Mouse (Mus musculus) layer of hippocampus, postnatal 25 days (tissue): ENCODE data around the gene Cyba. TPM values are rescaled to one million over a fixed set of nuclear protein-coding genes. Genes with fewer than 3 reads are reported as not detected.
A peak's percentile ranks its signal among the peaks of the same experiment; 100 is the strongest.

Experiments used
- DNase-seq, 2 experiments: peaks; one replicate each; pipeline ENCODE4 v3.0.0; 2022; ENCODE audit warnings: mixed read lengths in 2 of 2, low spot score in 1 of 2; ENCODE audit errors: extremely low spot score in 1 of 2
- total RNA-seq, 2 experiments: library from RNA; stranded (reverse); gene quantifications; 2 replicates each; pipeline ENCODE4 v1.2.3; 2021

Gene Cyba
- total RNA-seq, 2 experiments from 2014 or later: 8.9 to 10.3 TPM

GRCm38 (mm10) chr8:122426145-122426544, 6.6 kb downstream of the Cyba start:
- DNase-seq: no peak

GRCm38 (mm10) chr8:122423659-122424058, 9.1 kb downstream of the Cyba start:
- no peak for DNase-seq

- no peak for DNase-seq
Measured at GRCm38 (mm10) chr8:122423217-122423616, 9.5 kb downstream of the Cyba start.

- DNase-seq: no peak
Measured at GRCm38 (mm10) chr8:122421376-122422070, 11.2 kb downstream of the Cyba start, which contains the start of gene Il17c. TSS of gene Il17c (plus strand) at chr8:122422020.

DNA sequence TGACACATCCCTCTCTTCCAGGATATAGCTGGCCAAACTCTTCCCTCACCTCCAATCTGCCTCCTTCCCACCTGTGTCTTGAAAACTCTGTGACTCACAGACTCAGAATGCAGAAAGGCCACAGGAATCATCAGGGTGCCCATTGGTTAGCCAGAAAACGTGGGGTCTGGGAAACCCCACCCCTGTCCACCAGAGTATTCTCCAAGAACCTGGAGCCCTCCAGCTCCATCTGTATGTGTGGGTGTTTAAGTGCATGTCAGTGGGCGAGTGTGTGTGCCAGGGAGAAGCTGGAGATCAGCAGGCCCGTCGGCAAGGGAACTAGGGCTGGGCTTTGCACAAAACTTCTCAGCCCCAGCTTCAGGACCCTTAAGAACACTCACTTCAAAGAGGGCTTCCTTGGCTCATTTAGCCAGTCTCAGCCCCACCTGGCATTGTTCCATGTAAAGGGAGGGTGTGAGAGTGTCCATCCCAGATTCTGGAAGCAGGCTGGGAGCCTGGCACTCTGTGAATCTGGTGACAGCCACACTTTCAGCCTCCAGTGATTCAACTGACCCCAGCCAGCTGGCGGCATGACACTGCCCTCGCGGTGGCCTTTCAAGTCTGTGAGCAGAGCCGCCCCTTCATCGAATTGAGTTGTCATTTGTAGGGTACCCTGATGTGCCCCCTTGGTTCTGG, 12.7 kb downstream of the Cyba start:
- DNase-seq: peak in 1 of 2 experiments; percentile 20

DNA sequence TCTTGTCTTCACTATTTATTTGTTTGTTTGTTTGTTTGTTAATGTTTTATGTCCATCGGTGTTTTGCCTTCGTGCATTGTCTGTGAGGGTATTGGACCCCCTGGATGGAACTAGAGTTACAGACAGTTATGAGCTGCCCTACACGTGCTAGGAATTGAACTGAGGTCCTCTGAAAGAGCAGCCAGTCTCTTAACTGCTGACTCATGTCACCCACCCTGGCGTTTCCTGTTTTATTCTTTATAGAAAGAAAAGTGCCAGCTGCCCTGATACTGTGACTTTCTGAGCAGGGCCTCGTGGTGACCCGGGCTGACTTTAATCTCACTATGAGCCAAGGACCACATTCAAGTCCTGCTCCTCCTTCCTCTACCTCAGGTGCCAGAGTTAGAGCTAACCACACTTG, 17.2 kb downstream of the Cyba start:
- DNase-seq: no peak

DNA sequence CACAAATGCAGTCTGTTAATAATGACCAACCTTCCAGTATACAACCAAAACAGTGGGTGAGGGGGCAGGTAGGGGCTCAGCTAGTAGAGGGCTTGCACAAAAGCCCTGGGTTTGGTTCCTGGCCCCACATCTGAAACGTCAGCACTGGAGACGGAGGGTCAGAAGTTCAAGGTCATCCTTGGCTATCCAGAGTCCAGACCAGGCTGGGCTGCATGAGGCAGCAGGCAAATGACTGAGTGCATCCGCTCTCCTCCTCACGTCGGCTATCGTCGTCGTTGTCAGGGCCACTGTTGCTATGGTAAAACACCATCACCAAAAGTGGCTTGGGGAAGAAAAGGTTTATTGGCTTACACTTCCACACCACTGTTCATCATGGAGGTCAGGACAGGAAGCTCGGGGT, 18.4 kb downstream of the Cyba start:
- no peak for DNase-seq

GRCm38 (mm10) chr8:122407678-122408077, 25.1 kb downstream of the Cyba start:
- no peak for DNase-seq

DNA sequence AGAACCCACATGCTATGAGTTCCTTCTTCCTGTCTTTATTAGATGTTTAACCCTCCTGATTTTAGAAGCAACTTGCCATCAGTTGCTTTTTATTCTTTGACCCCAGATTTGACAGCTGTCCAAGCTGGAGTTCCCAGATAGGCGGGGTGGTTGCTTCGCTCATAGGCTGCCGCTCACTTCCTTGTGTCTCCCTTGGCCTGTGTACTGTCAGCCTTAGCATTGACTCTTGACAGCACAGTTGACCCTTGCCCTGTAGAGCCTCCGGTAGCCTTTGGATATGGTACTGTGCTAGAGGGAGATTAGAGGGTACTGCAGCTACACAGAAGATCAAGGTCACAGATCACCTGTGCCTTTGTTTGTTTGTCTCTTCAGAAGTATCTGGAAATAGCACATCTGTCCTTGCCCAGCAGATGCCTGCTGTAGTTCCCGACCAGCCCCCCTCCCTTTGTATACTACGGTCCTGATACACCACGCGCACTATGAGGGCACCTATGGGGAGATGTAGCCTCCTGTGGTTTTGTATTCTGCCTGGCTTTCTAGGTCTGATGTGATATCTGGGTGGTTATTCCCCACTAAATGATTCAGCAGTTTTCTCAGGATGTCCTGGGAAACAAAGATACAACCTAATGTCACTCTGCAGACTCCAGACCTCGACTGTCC, 27.5 kb downstream of the Cyba start:
- DNase-seq: no peak

DNA sequence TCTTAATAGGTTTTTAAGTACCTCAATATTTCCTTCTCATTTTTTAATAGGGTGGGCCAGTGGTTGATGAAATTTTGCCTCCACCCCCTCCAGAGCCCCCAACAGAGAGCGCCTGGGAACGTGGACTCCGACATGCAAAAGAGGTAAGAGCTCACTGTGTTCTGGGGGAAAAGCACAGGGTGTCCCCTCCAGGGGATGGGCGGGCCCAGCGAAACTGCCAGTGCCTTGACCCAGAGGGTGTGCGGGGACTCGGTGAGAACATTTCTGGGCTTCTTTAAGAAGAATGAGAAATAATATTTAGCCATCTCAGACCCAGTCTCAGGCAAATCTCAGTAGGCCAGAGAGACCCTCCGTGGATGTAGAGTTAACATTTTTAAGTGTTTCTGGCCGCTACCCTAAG, 34.5 kb downstream of the Cyba start:
- no peak for DNase-seq

- no peak for DNase-seq
Measured at GRCm38 (mm10) chr8:122395291-122395690, 37.4 kb downstream of the Cyba start.

DNA sequence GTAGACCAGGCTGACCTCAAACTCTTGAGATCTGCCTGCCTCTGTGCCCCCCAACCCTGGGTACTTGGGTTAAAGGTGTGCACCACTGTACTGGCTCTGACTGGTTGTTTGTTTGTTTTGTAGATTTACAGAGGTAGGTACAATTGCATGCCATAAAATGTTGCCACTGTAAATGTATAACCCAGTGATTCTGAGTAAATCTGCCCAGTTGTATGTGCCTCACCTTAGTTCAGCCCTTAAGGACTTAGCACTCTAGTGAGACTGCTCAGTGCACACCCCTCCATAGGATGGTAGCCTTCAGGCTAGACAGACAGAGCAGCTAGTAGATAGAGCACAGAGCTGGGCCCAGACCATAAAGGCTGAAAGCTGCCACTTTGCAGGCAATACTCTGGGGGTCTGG, 39.0 kb downstream of the Cyba start:
- no peak for DNase-seq

DNA sequence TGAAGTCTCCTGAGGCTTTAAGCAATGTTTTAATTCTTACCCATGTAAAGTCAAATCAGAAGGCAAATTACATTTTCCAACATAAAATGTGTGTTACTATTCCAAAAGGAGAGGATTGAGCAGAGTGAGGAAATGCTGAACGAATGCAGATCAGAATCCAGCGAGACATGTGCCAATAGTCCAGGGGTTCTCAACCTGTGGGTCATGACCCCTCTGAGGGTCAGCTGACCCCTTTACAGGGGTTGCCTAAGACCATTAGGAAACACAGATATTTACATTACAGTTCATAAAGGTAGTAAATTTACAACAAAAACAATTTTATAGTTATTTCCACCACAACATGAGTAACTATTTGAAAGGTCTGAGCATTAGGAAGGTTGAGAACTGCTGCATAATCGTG, 42.0 kb downstream of the Cyba start:
- DNase-seq: no peak

DNA sequence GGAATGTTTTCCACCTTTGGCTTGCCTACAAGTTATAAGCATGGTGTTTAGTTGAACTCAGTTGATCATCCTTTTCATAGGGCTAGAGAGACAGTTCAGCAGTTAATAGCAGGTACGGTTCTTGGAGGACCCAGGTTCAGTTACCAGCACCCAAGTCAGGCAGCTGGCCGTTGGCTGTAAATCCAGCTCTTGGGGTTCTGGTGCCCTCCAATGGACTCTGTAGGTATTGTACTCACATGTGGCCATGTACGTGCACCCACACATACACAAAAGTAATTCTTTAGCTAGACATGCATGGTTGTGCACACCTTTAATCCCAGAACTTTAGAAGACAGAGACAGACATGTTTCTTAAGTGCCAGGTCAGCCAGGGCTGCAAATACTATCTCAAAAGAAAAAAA, 43.4 kb downstream of the Cyba start:
- DNase-seq: no peak

DNA sequence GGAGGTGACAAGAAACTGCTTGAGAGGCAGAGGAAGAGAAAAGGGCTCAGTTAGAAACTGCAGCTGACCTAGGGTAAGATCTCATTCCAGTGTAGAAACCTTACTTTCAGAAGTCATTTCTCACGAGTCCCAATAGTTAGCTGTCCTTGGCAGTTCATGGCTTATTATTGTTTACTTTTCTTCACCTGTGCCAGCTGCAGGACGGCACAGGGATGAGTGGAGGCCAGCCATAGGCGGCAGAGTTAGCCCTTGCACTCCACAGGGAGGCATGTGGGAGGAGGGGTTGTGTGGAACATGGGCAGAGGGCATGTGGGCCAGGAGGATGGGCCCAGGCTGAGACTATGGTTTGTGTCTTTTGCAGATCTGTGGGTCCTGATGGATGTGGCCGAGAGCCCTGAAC, 49.7 kb downstream of the Cyba start:
- no peak for DNase-seq

DNA sequence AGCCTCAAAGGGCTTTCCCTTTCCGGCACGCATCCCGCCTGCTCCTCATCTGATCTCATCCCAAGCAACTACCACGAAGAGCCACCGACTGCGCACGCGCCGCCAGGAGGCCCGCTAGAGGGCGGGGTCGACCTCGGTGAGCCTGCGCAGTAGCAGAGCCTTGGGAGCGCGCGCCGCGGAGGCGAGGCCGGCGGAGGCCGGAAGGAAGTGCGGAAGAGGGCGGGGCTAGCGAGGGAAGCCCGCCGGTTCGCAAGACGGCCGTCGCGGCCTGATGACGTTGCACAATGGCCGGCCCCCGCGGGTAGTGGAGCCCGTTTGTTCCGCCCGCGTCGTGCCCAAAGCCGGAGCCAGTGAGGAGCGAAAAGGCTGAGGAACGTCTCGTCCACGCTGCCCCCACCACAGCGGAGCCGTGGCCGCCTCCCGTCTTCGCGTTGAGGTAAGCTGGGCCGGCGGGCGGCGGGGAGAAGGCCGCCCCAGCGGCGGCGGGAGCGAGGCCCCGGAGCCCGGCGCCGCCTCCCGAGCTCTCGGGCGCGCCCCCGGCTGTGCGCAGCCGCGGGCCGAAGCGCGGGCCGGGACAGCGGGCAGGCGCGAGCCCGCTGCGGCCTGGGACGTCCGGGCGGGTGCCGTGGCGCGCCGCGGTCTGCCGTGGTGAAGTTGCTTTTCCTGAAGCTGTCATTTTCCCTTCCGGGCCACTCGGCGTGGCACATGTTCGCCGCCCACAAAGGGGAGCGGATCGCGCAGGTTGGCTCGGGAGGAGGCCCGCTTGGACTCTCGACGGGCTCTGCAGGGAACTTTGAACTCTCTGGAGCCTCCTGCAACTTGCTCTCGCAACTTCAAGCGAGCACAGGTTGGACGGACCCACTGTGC, 56.1 kb downstream of the Cyba start, which contains the start of gene Zc3h18:
TSS of gene Zc3h18 (plus strand) at position 245 of the 867 bp plus-strand sequence.
- DNase-seq: peak; percentile 97 to 99

DNA sequence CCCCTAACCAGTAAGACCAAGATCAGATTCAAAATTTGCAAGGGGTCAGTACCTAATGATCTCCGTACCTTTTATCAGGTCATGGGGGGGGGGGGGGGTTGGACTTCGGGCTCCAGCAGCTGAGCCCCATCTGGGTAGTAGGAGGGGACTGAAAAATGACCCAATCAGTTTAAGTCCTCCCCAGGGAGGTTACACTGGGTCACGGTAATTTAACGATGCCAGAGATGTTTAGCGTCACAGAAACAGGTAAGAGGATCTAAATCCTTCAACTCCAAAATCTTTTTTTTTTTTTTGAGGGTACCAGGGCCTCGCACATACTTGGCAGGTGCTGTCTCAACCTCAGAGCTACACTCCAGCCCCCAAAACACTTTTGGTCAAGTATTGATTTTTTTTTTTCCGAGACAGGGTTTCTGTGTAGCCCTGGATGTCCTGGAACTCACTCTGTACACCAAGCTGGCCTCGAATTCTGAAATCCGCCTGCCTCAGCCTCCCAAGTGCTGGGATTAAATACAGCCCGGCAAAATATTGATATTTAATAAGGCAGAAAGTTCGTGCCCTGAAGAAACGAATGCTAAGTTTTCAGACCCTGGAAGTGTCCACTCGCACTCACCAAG, 56.9 kb downstream of the Cyba start:
- no peak for DNase-seq

GRCm38 (mm10) chr8:122375320-122375719, 57.4 kb downstream of the Cyba start:
- no peak for DNase-seq
